Mouse (Mus musculus) ovary, adult 10 weeks (tissue): ENCODE measurements around the gene Bloc1s5. TPM values are rescaled to one million over a fixed set of nuclear protein-coding genes. Genes with fewer than 3 reads are reported as not detected.

Experiments
- polyA plus RNA-seq: library from polyadenylated mRNA; stranded (reverse); fragments of 350-450 nt; fragmentation: Illumina TruSeq; extraction: RNeasy Lipid Tissue Mini Kit (QIAGEN cat#74804); gene quantifications from one replicate; pipeline ENCODE4 v1.2.3, GENCODE M21; 2014

Gene Bloc1s5
- polyA plus RNA-seq, result 7.3 TPM

GRCm38 (mm10) chr13:38634800-38635269 is at the start of gene Bloc1s5:
Bloc1s5 (minus strand) TSS chr13:38635109.

DNA sequence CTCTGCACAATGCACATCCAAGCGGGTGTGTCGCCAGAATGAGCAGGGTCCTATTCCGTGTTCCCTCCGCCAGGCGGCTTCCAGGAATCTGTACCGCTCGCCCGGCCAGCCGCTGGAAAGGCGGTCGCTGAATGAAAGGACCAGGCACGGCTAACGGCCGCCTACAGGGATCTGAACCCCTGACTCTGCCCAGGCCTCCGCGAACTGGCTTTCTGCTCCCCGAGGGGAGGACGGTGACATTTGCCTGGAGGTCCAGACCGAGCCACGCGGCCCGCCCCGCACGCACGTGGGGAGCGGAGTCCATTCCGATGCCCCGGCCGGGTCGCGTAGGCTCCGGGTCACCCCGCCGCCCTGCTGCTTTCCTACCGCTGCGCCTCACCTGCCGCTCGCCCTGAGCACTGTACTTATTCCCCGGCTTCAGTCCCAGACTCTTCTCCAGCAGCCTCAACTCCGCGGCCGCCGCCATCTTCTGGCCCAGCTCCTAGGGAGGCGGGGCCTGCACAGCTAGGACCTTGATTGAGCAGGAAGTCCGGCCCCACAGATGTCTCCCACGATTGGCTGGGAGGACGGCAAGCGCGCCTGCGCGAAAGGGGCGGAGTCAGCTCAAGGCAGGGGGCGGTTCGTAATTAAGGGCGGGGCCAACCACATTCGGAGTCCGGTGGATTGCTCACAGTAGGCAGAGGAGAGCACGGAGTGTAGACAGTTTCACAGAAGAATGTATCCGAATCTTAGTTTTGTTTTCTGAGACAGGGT is 23.8 kb upstream of the Bloc1s5 start, which contains the start of gene Eef1e1:
TSS of gene Eef1e1 (minus strand) at position 531 of the 753 bp plus-strand sequence.

Other genes with a start within 250 kb of the Bloc1s5 start
- gene Txndc5, start 106.3 kb downstream of the Bloc1s5 start, polyA plus RNA-seq, result 55.7 TPM
- gene Eef1e1, start 23.9 kb upstream of the Bloc1s5 start, polyA plus RNA-seq, result 36.6 TPM